Mouse (Mus musculus) thymus, postnatal 25 days (tissue): ENCODE measurements around the gene Grin2b.
A peak's percentile ranks its signal among the peaks of the same experiment; 100 is the strongest.
"Not testable (repeated sequence)": the region's sequence is repeated elsewhere in the genome, so short reads cannot be mapped to it uniquely, and the experiment has no call there.

Source experiments
- DNase-seq: peaks from one replicate; pipeline ENCODE4 v3.0.0; 2022

The Grin2b gene

DNA sequence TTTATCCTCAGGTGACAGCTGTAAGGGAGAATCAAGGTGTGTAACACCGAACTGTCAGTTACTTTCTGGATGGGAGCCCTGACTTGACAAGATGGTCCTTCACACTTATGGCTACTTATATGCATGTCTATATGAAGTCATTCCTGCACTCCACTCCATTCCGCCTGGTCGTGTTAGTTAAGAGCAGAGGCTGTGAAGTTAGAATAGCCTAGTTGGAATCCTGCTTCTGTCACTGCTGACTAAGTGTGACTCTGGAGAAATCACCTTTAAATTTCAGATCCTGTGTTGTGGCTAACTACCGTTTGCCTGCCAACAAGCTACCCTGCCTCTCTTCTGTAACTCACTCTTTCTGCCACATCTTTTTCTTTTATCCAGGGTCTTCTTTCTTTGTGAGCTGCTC lies 381.9 kb downstream of the Grin2b start:
- no peak for DNase-seq

DNA sequence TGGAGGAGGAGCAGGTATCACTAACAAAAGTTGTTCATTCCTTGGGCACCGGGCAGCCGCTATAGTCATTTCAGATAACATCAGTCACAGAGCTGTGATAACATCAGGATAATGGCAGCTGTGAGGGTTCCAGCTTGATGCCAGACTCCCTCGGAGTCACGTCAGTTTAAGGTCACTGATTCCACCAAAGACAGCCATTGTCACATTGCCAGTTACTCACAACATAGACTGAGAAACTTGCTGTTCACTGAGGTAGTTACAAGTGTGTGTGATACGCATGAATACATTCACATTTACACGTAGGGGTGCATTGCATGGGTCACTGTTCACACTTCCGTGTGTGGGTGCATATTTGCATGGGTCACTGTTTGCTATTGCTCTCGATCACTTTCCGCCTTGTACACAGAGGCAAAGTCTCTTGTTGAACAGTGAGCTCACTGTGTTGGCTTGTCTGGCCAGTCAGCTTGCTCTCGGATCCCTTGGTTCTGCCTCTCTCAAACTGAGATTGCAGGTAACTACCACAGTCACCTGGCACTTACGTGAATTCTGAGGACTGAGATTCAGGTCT lies 383.6 kb downstream of the Grin2b start:
- no peak for DNase-seq

DNA sequence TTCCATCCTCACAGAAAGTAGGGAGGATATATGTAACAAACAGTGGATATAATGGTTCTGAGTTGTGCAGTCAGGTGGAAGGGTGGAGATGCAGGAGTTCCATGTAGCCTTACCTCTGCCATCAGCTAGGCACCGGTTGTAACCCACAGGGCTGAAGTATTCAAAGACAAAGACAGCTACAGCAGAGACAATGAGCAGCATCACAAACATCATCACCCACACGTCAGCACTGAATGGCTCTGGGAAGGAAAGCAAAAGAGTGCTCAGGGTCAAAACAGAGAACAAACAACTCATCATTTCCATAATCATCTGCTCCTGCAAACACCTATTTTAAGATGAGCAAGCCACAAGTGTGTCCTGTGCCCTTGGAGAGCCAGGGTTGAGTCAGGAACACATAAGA lies 398.6 kb downstream of the Grin2b start:
- no peak for DNase-seq

GRCm38 (mm10) chr6:135767572-135767971 lies 405.7 kb downstream of the Grin2b start:
- DNase-seq: no peak

DNA sequence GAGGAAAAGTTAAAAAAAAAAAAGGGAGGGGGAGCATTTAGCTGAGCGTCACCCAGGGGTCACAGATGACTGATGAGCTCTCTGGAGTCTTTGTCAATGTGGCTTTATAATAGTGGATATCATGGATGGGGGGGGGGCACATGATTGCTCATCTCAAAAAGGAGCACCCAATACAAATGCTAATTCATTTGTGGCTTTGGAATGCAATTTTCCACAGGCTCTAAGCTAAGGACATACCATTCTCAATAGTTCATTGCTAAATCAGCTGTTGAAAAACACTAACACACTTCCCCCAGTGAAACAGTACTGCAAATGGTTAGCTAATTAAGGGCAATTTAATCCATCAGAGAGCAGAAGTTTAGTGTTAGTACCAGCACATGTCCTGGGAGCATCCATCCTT lies 414.6 kb downstream of the Grin2b start:
- no peak for DNase-seq

GRCm38 (mm10) chr6:135756075-135756474 lies 417.2 kb downstream of the Grin2b start:
- no peak for DNase-seq

DNA sequence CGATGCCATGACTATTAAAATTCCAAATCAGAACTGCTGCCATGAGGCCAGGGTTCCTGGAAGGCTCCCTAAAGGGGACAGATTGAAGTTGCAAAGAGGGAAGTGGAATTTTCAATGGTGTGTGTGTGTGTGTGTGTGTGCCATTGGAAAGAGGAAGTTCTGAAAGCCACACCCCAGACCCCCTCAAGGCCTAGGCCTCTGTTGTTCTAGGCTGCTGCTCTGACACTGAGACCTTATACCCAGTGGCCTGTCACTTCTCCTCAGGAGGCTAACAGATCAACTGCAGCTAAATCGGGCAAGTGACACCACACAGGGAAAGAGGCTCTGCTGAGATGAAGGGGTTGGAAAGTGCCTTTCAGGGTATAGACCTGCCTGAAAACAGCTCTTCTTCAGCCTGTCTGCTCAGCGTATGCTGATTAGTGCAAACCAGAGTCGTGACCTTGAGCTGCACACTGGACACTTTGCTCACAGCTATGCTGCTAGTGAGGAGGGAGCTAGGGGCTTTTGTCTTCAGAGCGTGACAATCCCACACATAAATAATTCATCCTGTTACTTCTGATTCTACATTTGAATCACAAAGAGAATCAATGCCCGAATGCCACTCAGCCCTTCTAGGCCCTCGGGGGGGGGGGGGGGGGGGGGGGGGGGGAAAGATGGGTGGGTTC lies 424.8 kb downstream of the Grin2b start:
- no peak for DNase-seq

DNA sequence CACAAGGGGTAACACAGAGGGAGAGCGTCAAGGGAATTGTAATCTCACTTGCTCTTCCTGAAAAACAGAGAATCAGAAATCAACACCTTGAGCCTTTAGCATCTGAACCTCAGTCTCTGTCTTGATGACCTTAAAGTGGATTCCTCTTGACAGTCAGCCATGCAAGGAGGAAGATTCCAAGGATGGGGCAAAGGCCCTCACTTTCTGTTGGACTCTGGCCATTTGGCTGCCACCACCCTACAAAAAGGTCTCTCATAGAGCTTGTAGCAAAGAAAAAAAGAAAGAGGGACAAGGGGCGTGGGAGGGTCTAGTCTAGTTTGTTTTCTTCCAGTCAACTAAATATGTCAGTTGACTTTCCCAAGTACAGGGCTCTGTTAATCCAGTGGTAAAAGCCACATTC lies 427.7 kb downstream of the Grin2b start:
- DNase-seq: no peak

DNA sequence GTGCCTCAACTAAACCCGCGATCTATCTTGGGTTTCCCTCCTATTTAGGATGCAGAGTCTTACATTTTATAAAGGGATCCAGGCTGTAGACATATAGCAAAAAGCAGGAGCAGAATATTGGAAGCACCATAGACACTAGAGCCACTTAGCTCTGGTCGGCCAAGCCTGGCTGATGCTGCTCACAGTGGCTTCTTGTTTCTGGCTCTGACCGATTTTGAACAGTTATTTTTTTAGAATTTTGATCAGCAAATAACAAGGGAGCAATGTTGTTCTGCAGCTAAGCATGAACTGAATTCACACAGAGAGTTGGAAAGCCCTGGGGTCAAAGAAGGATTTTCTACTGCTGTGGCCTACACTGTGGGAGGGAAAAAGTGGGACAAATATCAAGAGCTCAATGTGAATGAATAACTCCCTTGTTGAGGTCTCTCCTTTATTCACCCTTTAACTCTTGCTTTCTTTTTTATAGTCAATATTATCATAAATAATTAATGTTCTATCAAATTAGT lies 439.0 kb downstream of the Grin2b start:
- DNase-seq: no peak

DNA sequence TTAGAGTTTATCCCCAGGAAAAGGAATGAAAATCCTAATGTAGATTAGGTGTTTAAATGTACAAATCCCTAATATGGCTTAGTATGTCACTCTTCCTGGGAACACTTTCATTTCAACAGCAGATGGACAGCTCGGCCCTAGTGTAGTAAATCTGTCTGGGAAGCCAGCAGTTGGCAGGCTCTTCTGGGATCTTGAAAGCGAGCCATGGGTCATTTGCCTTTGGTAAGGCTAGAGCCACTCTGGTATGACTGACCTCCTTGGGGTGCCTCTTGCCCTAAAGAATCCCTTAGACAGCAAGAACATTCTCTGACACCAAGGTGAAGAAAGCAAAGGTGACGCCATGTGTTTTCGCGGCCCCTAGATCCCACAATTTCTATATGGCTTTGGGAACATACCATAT lies 446.2 kb downstream of the Grin2b start:
- DNase-seq: no peak

DNA sequence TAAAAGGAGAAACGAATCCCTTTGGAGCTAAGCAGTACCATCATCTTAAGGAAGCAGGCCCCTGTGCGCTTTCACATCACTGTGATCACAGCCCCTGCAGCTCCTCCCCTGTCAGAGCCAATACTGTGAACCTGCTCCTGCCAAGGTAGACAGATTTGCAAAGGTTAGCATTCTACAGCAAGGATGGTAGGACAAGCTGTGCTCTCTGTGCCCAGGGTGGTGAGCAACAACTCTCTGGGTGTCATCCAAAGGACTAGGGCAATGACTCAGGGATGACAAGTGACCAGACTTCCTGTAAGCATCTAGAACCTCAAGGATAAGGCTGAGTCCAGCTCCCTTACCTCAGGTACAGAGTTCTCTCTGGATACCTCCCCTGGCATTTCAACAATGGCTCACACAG lies 451.6 kb downstream of the Grin2b start:
- no peak for DNase-seq

DNA sequence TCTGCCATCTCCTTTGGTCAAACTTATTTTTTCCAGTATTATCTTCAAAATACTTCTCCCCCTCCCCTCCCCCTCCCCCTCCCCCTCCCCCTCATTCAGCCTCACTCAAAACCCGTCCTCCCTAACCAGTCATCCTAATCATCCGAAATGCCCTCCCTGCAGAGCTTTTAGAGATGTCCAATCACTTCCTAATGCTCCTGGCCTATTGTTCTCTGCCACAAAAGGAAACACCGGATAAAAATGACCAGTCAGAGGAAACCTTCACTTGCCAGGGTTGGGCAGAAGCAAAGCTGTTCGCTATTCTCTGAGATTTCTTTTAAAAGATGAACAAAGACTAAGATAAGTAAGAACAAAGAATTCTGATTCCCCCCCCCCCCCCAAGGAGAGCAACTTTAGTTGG lies 458.4 kb downstream of the Grin2b start:
- DNase-seq: no peak

- no peak for DNase-seq
These were observed 459.1 kb downstream of the Grin2b start for GRCm38 (mm10) chr6:135714236-135714635.

DNA sequence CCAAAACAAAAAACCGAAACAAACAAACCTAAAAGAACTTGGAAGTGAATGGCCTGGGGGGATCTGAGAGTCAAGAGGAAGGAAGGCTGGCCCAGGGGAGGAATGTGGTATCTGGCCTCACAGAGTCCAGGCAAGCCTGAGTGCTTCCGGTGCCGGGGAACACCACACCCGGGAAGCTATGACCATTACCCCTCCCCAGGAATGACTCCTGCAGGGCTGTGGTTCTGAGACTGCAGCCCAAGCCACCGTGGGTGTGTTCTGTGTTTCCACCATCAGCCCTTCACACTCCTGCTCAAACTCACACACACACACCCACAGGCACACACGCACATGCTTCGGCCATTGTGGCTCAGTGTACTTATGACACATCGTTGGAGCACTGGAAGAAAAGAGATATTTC lies 459.6 kb downstream of the Grin2b start:
- no peak for DNase-seq

GRCm38 (mm10) chr6:135706850-135707522 lies 466.3 kb downstream of the Grin2b start:
- not testable (repeated sequence) for DNase-seq

DNA sequence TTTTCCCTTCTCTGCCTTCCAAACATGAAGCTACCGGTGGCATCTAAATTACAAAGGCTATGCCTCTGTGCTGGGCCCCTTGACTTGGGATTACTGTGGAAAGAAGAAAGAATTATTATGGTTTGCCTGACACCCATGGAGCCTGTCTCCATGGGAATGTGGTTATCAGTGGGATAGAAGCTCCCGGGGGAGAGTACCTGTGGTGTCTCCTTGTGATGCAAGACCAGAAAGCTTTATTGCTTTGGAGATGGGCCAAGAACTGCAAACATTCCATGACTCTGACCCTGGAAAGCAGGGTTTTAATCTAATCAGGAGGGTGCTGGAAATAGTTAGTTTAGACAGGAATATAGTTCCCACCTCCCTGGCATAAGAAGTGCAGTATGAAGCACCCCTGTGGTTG lies 469.7 kb downstream of the Grin2b start:
- DNase-seq: no peak

GRCm38 (mm10) chr6:135701361-135701760 lies 471.9 kb downstream of the Grin2b start:
- DNase-seq: no peak

- no peak for DNase-seq
These were observed 472.5 kb downstream of the Grin2b start for GRCm38 (mm10) chr6:135700717-135701345.

- DNase-seq: no peak
These were observed 480.8 kb downstream of the Grin2b start for GRCm38 (mm10) chr6:135692533-135692932.

- peak; percentile 2 for DNase-seq
These were observed 481.8 kb downstream of the Grin2b start for GRCm38 (mm10) chr6:135691561-135691960.

DNA sequence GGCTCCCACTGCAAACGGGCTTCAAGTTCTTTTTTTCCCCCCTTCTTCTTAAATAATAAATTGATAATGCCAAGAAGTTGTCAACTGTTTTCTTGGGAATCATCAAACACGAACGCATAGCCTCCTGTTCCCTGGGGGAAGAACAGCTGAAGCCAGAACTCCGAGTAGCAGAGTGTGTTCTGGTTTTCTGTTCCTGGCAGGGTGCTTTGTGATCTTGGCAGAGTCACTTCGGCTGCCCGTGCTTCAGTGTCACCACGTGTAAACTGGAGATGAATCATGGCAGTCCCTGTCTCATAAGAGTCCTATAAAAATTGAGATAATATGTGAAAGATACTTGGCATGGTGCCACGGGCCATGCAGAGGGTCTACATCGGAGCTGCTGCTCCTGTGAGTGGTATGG lies 485.4 kb downstream of the Grin2b start:
- no peak for DNase-seq

DNA sequence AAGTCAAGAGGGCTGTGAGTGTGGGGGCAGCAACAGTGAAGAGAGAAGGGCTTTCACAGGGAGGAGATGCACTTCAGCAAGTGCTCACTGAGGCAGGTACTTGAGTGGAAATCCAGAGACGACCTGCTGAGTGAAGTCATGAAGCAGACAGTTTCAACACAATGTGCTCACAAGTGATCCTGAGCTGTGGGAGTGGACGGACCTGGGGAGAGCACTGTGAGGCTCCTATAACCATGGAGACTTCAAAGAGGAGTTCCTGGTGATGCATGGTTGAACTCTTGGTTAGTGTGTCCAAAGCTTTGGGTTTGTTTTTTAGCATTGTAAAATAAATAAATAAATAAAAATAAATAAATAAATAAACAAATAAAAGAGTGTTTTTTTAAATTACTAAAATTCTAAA lies 489.1 kb downstream of the Grin2b start:
- DNase-seq: no peak

GRCm38 (mm10) chr6:135681423-135681822 lies 491.9 kb downstream of the Grin2b start:
- DNase-seq: not testable (repeated sequence)
